Mouse (Mus musculus) ES-E14 (cell line): ENCODE data around the gene Klf9.

ENCODE experiments used
- CHD2 ChIP-seq: IDR thresholded peaks from 2 replicates; pipeline ENCODE4 v1.6.1; 2014; ENCODE audit warnings: mild to moderate bottlenecking, low read depth, low read length, inconsistent platforms
- HCFC1 ChIP-seq: IDR thresholded peaks from 2 replicates; pipeline ENCODE4 v1.6.1; 2012; ENCODE audit warnings: low read length, inconsistent platforms, borderline replicate concordance; ENCODE audit not compliant: insufficient read depth
- MAFK ChIP-seq: IDR thresholded peaks from 2 replicates; pipeline ENCODE4 v1.6.1; 2014; ENCODE audit warnings: mild to moderate bottlenecking, low read depth, low read length, inconsistent platforms; ENCODE audit not compliant: insufficient read depth
- ZNF384 ChIP-seq: IDR thresholded peaks from 2 replicates; pipeline ENCODE4 v1.6.1; 2012; ENCODE audit warnings: low read depth, low read length, inconsistent platforms

DNA sequence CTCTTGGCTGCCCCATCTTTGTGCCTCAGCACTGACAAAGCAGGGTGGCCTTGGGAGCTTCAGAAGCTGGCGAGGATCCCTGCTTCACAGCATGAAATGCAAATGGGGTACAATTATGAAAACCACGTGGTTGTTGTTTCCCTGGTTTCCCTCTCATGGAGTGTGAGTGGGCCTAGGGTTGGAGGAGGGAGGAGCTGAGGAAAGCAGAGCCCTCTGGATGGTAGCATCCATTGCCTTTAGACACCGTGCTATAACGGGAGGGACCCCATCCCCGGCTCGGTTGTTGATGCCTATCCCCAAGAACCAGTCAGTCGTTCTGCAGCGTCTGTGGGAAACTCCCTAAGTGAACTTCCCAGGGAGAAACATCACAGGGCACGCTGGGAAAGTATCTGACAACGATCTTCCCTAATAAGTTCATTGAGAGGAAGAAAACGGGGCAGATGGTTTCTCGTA, 5.4 kb downstream of the Klf9 start:
- TF ChIP-seq MAFK: no peak
- no peak for TF ChIP-seq HCFC1
- no peak for TF ChIP-seq CHD2
- no peak for TF ChIP-seq ZNF384
